Comparison of ENCODE assay signal across 14 mouse cellular contexts in the genomic region with DNA sequence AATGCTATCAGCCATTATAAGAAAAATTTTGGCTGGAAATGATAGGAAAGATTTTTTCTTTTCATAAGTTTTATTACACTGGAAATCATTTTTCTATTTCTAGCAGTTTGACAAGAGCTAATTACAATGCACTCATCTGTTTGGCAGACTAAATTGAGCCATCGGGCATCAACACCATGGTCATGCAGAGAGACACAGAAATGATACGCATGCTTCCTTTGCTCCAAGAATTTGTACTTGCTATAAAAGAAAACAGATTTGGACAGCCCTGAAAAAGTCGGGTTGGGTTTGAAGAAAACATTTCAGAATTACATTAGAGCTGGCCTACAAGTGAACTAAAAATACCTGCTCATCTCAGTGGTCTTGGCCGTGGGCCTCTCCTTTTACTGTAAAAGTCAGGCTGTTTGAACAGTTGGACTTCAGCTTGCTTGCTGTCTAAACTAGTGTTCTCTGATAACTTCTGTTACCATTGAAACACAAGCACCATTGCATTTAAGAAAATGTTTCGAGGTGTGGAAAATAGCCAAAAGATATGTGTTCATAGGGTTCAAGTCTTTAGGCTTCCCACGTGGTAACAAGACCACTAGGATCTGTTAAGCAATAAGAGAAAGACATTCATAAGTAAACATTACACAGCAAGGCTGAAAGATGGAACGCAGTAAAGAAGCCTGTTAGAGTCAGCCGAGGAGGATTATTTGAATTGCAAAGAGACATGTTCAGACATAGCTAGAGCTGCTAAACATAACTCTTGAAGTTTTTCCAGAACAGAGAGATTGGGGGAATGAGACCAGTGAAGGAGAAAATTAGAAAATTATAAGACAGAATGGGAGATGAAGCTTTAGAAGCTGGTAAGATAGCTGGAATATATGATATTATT.
"Had no signal": no experiment of that assay in that cellular context is flagged by ENCODE, and none has a peak within 500 bp of the region (broad histone marks: within the 10 kb centered on the region; RNA-seq: fewer than 3 reads in every experiment).

No protein-coding gene starts in this region.

- H3K4me3 ChIP-seq: limb, embryonic 15.5 days; liver, embryonic 12.5 days; midbrain, embryonic 10.5 days; midbrain, embryonic 15.5 days; neural tube, embryonic 12.5 days had no signal

- H3K9ac ChIP-seq: limb, embryonic 15.5 days; liver, embryonic 12.5 days; lung, embryonic 14.5 days; midbrain, embryonic 15.5 days; neural tube, embryonic 12.5 days had no signal

- H3K4me1 ChIP-seq: limb, embryonic 15.5 days; liver, embryonic 12.5 days; midbrain, embryonic 15.5 days; neural tube, embryonic 12.5 days had no signal

- ATAC-seq: intestine, postnatal 0 days; liver, embryonic 12.5 days; midbrain, embryonic 15.5 days had no signal

- H3K4me2 ChIP-seq: limb, embryonic 15.5 days; liver, embryonic 12.5 days; lung, embryonic 14.5 days; midbrain, embryonic 15.5 days; neural tube, embryonic 12.5 days had no signal

- H3K9me3 ChIP-seq: limb, embryonic 15.5 days; liver, embryonic 12.5 days; midbrain, embryonic 10.5 days; midbrain, embryonic 15.5 days; neural tube, embryonic 12.5 days had no signal

- H3K36me3 ChIP-seq: limb, embryonic 15.5 days; liver, embryonic 12.5 days; midbrain, embryonic 10.5 days; midbrain, embryonic 15.5 days; neural tube, embryonic 12.5 days had no signal

- H3K27me3 ChIP-seq: limb, embryonic 15.5 days; liver, embryonic 12.5 days; midbrain, embryonic 15.5 days; neural tube, embryonic 12.5 days had no signal

- DNase-seq: kidney, adult 8-10 months; kidney, postnatal 25 days; lung, embryonic 14.5 days; lung, postnatal 10 days; lung, postnatal 4 days; right cerebral cortex, postnatal 14 days; thymus, postnatal 4 days had no signal

- H3K27ac ChIP-seq: limb, embryonic 15.5 days; liver, embryonic 12.5 days; midbrain, embryonic 10.5 days; midbrain, embryonic 15.5 days; neural tube, embryonic 12.5 days; stomach, postnatal 0 days had no signal
